Mouse (Mus musculus) hindbrain, embryonic 15.5 days (tissue): ENCODE results near the gene Fry. TPM values are rescaled to one million over a fixed set of nuclear protein-coding genes. Genes with fewer than 3 reads are reported as not detected.

Experiments
- ATAC-seq: fragments of 200-750 bp; cut with Nextera tagmentation; 2 replicates; pipeline ENCODE4 v1.8.0; 2017; ENCODE audit warnings: low read depth, moderate number of reproducible peaks, moderate TSS enrichment; ENCODE audit not compliant: low FRiP score
- H3K27ac ChIP-seq: fragments of 300-500 bp; sonication (generic); replicated peaks from 2 replicates; pipeline ENCODE4 v1.5.1; 2015; ENCODE audit warnings: mild to moderate bottlenecking, inconsistent platforms
- H3K27me3 ChIP-seq: fragments of 300-500 bp; sonication (generic); 2 replicates; pipeline ENCODE4 v1.6.1; 2015; ENCODE audit warnings: control low read depth, inconsistent platforms
- H3K36me3 ChIP-seq: fragments of 300-500 bp; sonication (generic); 2 replicates; pipeline ENCODE4 v1.6.1; 2015; ENCODE audit warnings: control low read depth, inconsistent platforms
- H3K4me1 ChIP-seq: fragments of 300-500 bp; sonication (generic); replicated peaks from 2 replicates; pipeline ENCODE4 v1.6.1; 2015; ENCODE audit warnings: control low read depth, inconsistent platforms
- H3K4me2 ChIP-seq: fragments of 300-500 bp; sonication (generic); 2 replicates; pipeline ENCODE4 v1.6.1; 2015; ENCODE audit warnings: moderate library complexity, mild to moderate bottlenecking, inconsistent platforms
- H3K4me3 ChIP-seq: fragments of 300-500 bp; sonication (generic); 2 replicates; pipeline ENCODE4 v1.5.1; 2015; ENCODE audit warnings: mild to moderate bottlenecking, inconsistent platforms
- H3K9ac ChIP-seq: fragments of 300-500 bp; sonication (generic); 2 replicates; pipeline ENCODE4 v1.6.1; 2015; ENCODE audit warnings: inconsistent platforms
- H3K9me3 ChIP-seq: fragments of 300-500 bp; sonication (generic); 2 replicates; pipeline ENCODE4 v1.6.1; 2016; ENCODE audit warnings: control low read depth, inconsistent platforms
- WGBS: fragments of 180-500 bp; shearing (Covaris S2); methylation state at CpG from one replicate; pipeline ENCODE4 v1.1.7; 2015; 5-methylcytosine and 5-hydroxymethylcytosine counted together
- polyA plus RNA-seq: library from polyadenylated mRNA; unstranded; fragments of >200 nt; fragmentation: Nextera tagmentation; extraction: Ambion mirVana; gene quantifications from 2 replicates; pipeline ENCODE4 v1.2.1, GENCODE M21; 2015

The Fry gene
- polyA plus RNA-seq, 1 experiment from 2014 or later = 52.0 TPM

GRCm38 (mm10) chr5:150176251-150177015, 58.0 kb downstream of the Fry start:
- no peaks in the 10 kb centered on the region for H3K9me3 ChIP-seq
- ATAC-seq = no peak
- H3K27me3 ChIP-seq = no peaks in the 10 kb centered on the region
- no peak overlapping the region for H3K9ac ChIP-seq
- 85% methylated on average over 13 of the region's 13 CpGs for WGBS
- no peaks in the 10 kb centered on the region for H3K36me3 ChIP-seq
- no peak overlapping the region for H3K4me2 ChIP-seq
- no peaks in the 10 kb centered on the region for H3K4me1 ChIP-seq
- H3K4me3 ChIP-seq = no peak overlapping the region
- no peak overlapping the region for H3K27ac ChIP-seq

GRCm38 (mm10) chr5:150177757-150178156, 59.3 kb downstream of the Fry start:
- Histone ChIP-seq H3K27ac (no peak overlapping the region), H3K36me3 (no peaks in the 10 kb centered on the region), H3K9me3 (no peaks in the 10 kb centered on the region), H3K27me3 (no peaks in the 10 kb centered on the region), H3K4me2 (no peak overlapping the region), H3K4me1 (no peaks in the 10 kb centered on the region), H3K9ac (no peak overlapping the region), H3K4me3 (no peak overlapping the region)
- no peak for ATAC-seq
- WGBS = 83% methylated on average over 1 of the region's 1 CpGs

GRCm38 (mm10) chr5:150178194-150178801, 59.9 kb downstream of the Fry start:
- Histone ChIP-seq H3K4me1 (no peaks in the 10 kb centered on the region), H3K9me3 (no peaks in the 10 kb centered on the region), H3K36me3 (no peaks in the 10 kb centered on the region), H3K9ac (no peak overlapping the region), H3K27me3 (no peaks in the 10 kb centered on the region), H3K4me3 (no peak overlapping the region), H3K27ac (no peak overlapping the region), H3K4me2 (no peak overlapping the region)
- no peak for ATAC-seq
- 97% methylated on average over 1 of the region's 2 CpGs for WGBS

GRCm38 (mm10) chr5:150180985-150181607, 62.7 kb downstream of the Fry start:
- 58% methylated on average over 1 of the region's 1 CpGs for WGBS
- no peak for ATAC-seq

GRCm38 (mm10) chr5:150184959-150185358, 66.5 kb downstream of the Fry start:
- ATAC-seq = no peak
- H3K9ac ChIP-seq = no peak overlapping the region
- H3K27ac ChIP-seq = no peak overlapping the region
- H3K36me3 ChIP-seq = no peaks in the 10 kb centered on the region
- no peaks in the 10 kb centered on the region for H3K9me3 ChIP-seq
- no peaks in the 10 kb centered on the region for H3K27me3 ChIP-seq
- no peak overlapping the region for H3K4me2 ChIP-seq
- WGBS = 97% methylated on average over 3 of the region's 3 CpGs
- H3K4me1 ChIP-seq = no peaks in the 10 kb centered on the region
- no peak overlapping the region for H3K4me3 ChIP-seq

More at GRCm38 (mm10) chr5:150180985-150181607, 62.7 kb downstream of the Fry start:
- Histone ChIP-seq H3K36me3 (no peaks in the 10 kb centered on the region), H3K27ac (no peak overlapping the region), H3K4me3 (no peak overlapping the region), H3K27me3 (no peaks in the 10 kb centered on the region), H3K4me1 (no peaks in the 10 kb centered on the region), H3K9me3 (no peaks in the 10 kb centered on the region), H3K4me2 (no peak overlapping the region), H3K9ac (no peak overlapping the region)

GRCm38 (mm10) chr5:150186121-150186520, 67.7 kb downstream of the Fry start:
- WGBS = 85% methylated on average over 4 of the region's 4 CpGs

GRCm38 (mm10) chr5:150186676-150187075, 68.2 kb downstream of the Fry start:
- Histone ChIP-seq H3K4me2 (no peak overlapping the region), H3K4me1 (no peaks in the 10 kb centered on the region), H3K27ac (no peak overlapping the region), H3K27me3 (no peaks in the 10 kb centered on the region), H3K4me3 (no peak overlapping the region), H3K36me3 (0 out of 2 replicates have a peak, but pooled peaks cover 3% of the 10 kb centered on the region), H3K9me3 (no peaks in the 10 kb centered on the region; the same call in 1 of the 2 replicates), H3K9ac (no peak overlapping the region)
- WGBS = 95% methylated on average over 4 of the region's 4 CpGs
- no peak for ATAC-seq

More at GRCm38 (mm10) chr5:150186121-150186520, 67.7 kb downstream of the Fry start:
- Histone ChIP-seq H3K27me3 (no peaks in the 10 kb centered on the region), H3K9ac (no peak overlapping the region), H3K4me3 (no peak overlapping the region), H3K4me1 (no peaks in the 10 kb centered on the region), H3K27ac (no peak overlapping the region), H3K4me2 (no peak overlapping the region), H3K9me3 (no peaks in the 10 kb centered on the region; the same call in 1 of the 2 replicates), H3K36me3 (0 out of 2 replicates have a peak, but pooled peaks cover 3% of the 10 kb centered on the region)
- no peak for ATAC-seq

- Histone ChIP-seq H3K27ac (no peak overlapping the region), H3K4me3 (no peak overlapping the region), H3K36me3 (0 out of 2 replicates have a peak, but pooled peaks cover 3% of the 10 kb centered on the region), H3K4me1 (no peaks in the 10 kb centered on the region), H3K9ac (no peak overlapping the region), H3K9me3 (no peaks in the 10 kb centered on the region; the same call in 1 of the 2 replicates), H3K4me2 (no peak overlapping the region), H3K27me3 (no peaks in the 10 kb centered on the region)
- ATAC-seq = no peak
- 88% methylated on average over 4 of the region's 4 CpGs for WGBS
Measured at GRCm38 (mm10) chr5:150188031-150188430, 69.6 kb downstream of the Fry start.

- Histone ChIP-seq H3K4me3 (no peak overlapping the region), H3K27ac (no peak overlapping the region), H3K9me3 (no peaks in the 10 kb centered on the region; the same call in 1 of the 2 replicates), H3K9ac (no peak overlapping the region), H3K4me1 (0 out of 2 replicates have a peak, but pooled peaks cover 2% of the 10 kb centered on the region), H3K4me2 (no peak overlapping the region), H3K36me3 (0 out of 2 replicates have a peak, but pooled peaks cover 3% of the 10 kb centered on the region), H3K27me3 (no peaks in the 10 kb centered on the region)
- WGBS = 92% methylated on average over 4 of the region's 4 CpGs
- no peak for ATAC-seq
Measured at GRCm38 (mm10) chr5:150190454-150191358, 72.3 kb downstream of the Fry start.

GRCm38 (mm10) chr5:150195514-150196210, 77.2 kb downstream of the Fry start:
- Histone ChIP-seq H3K9me3 (no peaks in the 10 kb centered on the region), H3K27me3 (no peaks in the 10 kb centered on the region), H3K36me3 (no peaks in the 10 kb centered on the region), H3K9ac (peak overlapping the region; percentile 46), H3K4me2 (peak overlapping the region; percentile 90), H3K4me1 (peaks cover 12% of the 10 kb centered on the region), H3K4me3 (peak overlapping the region; percentile 43), H3K27ac (peak overlapping the region; percentile 67; the same call in 1 of the 2 replicates)
- peak; percentile 68; the same call in 1 of the 2 replicates for ATAC-seq
- 4% methylated on average over 22 of the region's 22 CpGs for WGBS

GRCm38 (mm10) chr5:150196211-150196585, 77.8 kb downstream of the Fry start:
- Histone ChIP-seq H3K9me3 (no peaks in the 10 kb centered on the region), H3K9ac (peak overlapping the region; percentile 46; the same call in 1 of the 2 replicates), H3K27ac (peak overlapping the region; percentile 67; the same call in 1 of the 2 replicates), H3K36me3 (no peaks in the 10 kb centered on the region), H3K4me2 (peak overlapping the region; percentile 90), H3K27me3 (no peaks in the 10 kb centered on the region), H3K4me3 (peak overlapping the region; percentile 43), H3K4me1 (peaks cover 12% of the 10 kb centered on the region)
- peak; percentile 53; the same call in 1 of the 2 replicates for ATAC-seq
- 2% methylated on average over 6 of the region's 6 CpGs for whole genome bisulfite sequencing
